Mouse (Mus musculus) heart, embryonic 14.5 days (tissue): ENCODE measurements around the gene Smagp. TPM values are rescaled to one million over a fixed set of nuclear protein-coding genes. Genes with fewer than 3 reads are reported as not detected.

Experiments
- ATAC-seq: fragments of 200-750 bp; cut with Nextera tagmentation; 2 replicates; pipeline ENCODE4 v1.8.0; 2017; ENCODE audit warnings: low read depth, moderate TSS enrichment; ENCODE audit not compliant: insufficient number of reproducible peaks, insufficient read depth, low FRiP score
- H3K27ac ChIP-seq, 2 experiments: fragments of 200-500 bp in 1 of 2; fragments of 300-500 bp in 1 of 2; sonication (generic) in 1 of 2; replicated peaks in 1 of 2; 2 replicates each; pipeline ENCODE4 v1.5.1; 2012 to 2014; ENCODE audit warnings: low read depth in 2 of 2, low read length in 2 of 2, control low read depth in 1 of 2, mild to moderate bottlenecking in 1 of 2, mixed read lengths in 1 of 2; ENCODE audit not compliant: control insufficient read depth in 1 of 2, insufficient read depth in 1 of 2
- H3K27me3 ChIP-seq: fragments of 300-500 bp; sonication (generic); 2 replicates; pipeline ENCODE4 v1.6.1; 2014; ENCODE audit warnings: mild to moderate bottlenecking, low read length, control low read depth; ENCODE audit not compliant: control insufficient read depth, insufficient read depth
- H3K36me3 ChIP-seq: fragments of 300-500 bp; sonication (generic); 2 replicates; pipeline ENCODE4 v1.6.1; 2014; ENCODE audit warnings: mild to moderate bottlenecking, control low read depth, low read length, mixed read lengths; ENCODE audit not compliant: control insufficient read depth, insufficient read depth
- H3K4me1 ChIP-seq, 2 experiments: fragments of 200-500 bp in 1 of 2; fragments of 300-500 bp in 1 of 2; sonication (generic) in 1 of 2; 2 replicates each; pipeline ENCODE4 v1.6.1; 2012 to 2014; ENCODE audit warnings: low read length in 2 of 2, control low read depth in 1 of 2, mixed read lengths in 1 of 2; ENCODE audit not compliant: control insufficient read depth in 2 of 2, insufficient read depth in 2 of 2
- H3K4me2 ChIP-seq: fragments of 300-500 bp; sonication (generic); 2 replicates; pipeline ENCODE4 v1.6.1; 2014; ENCODE audit warnings: mild to moderate bottlenecking, low read length
- H3K4me3 ChIP-seq, 2 experiments: fragments of 200-500 bp in 1 of 2; fragments of 300-500 bp in 1 of 2; sonication (generic) in 1 of 2; 2 replicates each; pipeline ENCODE4 v1.5.1; 2012 to 2014; ENCODE audit warnings: low read length in 2 of 2, mild to moderate bottlenecking in 2 of 2, control low read depth in 1 of 2, low read depth in 1 of 2, moderate library complexity in 1 of 2; ENCODE audit not compliant: control insufficient read depth in 1 of 2, insufficient read depth in 1 of 2
- H3K9ac ChIP-seq: fragments of 300-500 bp; sonication (generic); 2 replicates; pipeline ENCODE4 v1.6.1; 2014; ENCODE audit warnings: mild to moderate bottlenecking, low read length
- H3K9me3 ChIP-seq: fragments of 300-500 bp; sonication (generic); 2 replicates; pipeline ENCODE4 v1.6.1; 2016; ENCODE audit warnings: low read length, control low read depth; ENCODE audit not compliant: control insufficient read depth
- WGBS: fragments of 180-500 bp; shearing (Covaris S2); extraction: QIAGEN DNeasy Blood & Tissue Kit; methylation state at CpG from one replicate; pipeline ENCODE4 v1.1.7; 2014; 5-methylcytosine and 5-hydroxymethylcytosine counted together
- microRNA-seq: library from miRNA; unstranded; fragments of <30 nt; microRNA quantifications from one replicate; pipeline ENCODE4, GENCODE M21; 2016
- polyA plus RNA-seq: library from polyadenylated mRNA; unstranded; fragments of >200 nt; fragmentation: Nextera tagmentation; extraction: Ambion mirVana; gene quantifications from 2 replicates; pipeline ENCODE4 v1.2.1, GENCODE M21; 2014

The Smagp gene
- polyA plus RNA-seq, 1 experiment from 2014 or later: 18.7 TPM

DNA sequence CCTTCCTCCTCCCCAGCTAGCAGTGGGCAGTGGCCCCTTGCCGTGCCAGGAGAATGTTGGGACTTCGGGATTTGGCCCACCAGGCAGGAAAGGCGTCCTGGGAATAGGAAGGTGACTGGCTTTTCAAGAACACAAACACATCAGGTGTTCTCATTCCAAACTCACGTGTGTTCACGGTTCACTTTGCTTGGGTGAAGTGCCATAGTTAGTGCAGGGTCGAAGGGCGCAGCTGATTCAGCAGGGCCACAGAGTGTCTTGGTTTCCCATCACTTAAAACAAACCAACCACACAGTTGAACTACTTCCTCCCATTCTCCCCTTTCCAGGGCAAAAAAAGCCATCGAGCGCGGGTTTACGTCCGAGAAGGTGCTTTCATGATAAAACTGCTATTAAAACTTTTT lies 61.4 kb downstream of the Smagp start:
- Histone ChIP-seq H3K4me2 (no peak overlapping the region), H3K4me3 (no peak overlapping the region), H3K4me1 (peaks cover 6 to 14% of the 10 kb centered on the region in 2 experiments), H3K36me3 (peaks cover 20% of the 10 kb centered on the region; the same call in 1 of the 2 replicates), H3K9ac (no peak overlapping the region), H3K27me3 (no peaks in the 10 kb centered on the region), H3K9me3 (no peaks in the 10 kb centered on the region), H3K27ac (no peak overlapping the region)
- 80% methylated on average over 12 of the region's 12 CpGs for WGBS
- ATAC-seq: no peak

DNA sequence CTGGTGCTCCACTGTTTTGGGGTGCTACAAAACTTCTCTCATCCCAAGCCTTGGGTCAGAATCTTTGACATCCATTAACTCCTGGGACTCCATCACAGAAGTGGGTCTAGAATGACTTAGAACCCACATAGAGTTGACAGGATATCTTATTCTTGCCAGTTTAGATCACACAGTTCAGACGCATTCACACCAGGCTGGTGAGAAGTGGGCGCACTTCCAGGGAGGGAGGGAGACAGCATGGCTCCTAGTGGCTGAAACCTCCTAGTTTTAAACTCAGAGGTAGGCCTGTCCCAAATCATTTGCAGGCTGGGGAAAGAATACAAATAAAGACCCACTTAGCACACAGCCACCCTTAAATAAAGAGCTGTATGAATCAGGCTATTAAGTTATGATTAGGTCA lies 62.4 kb downstream of the Smagp start:
- Histone ChIP-seq H3K36me3 (0 out of 2 replicates have a peak, but pooled peaks cover 12% of the 10 kb centered on the region), H3K9me3 (no peaks in the 10 kb centered on the region), H3K4me2 (peak overlapping the region; percentile 22; the same call in 1 of the 2 replicates), H3K4me3 (no peak overlapping the region), H3K4me1 (peaks cover 6 to 14% of the 10 kb centered on the region in 2 experiments), H3K9ac (peak overlapping the region; percentile 18; the same call in 1 of the 2 replicates), H3K27me3 (no peaks in the 10 kb centered on the region), H3K27ac (peak overlapping the region; percentile 15 to 42; a peak in 2 of 4 replicates)
- ATAC-seq: no peak
- 54% methylated on average over 2 of the region's 2 CpGs for WGBS

DNA sequence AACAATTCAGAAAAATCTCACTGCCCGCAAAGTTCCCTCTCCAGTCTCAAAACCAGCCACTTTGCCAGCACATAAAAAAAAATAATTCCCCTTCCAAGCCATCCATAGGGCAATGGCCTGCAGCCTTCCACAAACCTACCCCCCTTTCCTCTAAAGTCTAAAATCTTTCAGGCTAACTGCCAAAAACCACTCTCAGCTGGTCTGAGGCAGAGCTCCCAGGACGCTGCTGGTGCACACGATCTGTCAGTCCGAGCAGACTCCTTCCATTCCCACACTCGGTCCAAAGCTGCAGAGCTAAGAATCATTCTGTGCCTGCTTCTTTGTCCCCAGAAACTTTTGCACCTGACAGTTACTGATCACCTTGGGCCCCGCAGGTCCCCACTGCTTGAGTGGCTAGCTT lies 62.8 kb downstream of the Smagp start:
- H3K4me2 ChIP-seq: peak overlapping the region; percentile 22; the same call in 1 of the 2 replicates
- WGBS: 17% methylated on average over 6 of the region's 6 CpGs
- peaks cover 6 to 14% of the 10 kb centered on the region in 2 experiments for H3K4me1 ChIP-seq
- ATAC-seq: peak; percentile 35; the same call in 1 of the 2 replicates
- no peaks in the 10 kb centered on the region for H3K27me3 ChIP-seq
- peak overlapping the region; percentile 18; the same call in 1 of the 2 replicates for H3K9ac ChIP-seq
- H3K27ac ChIP-seq: peak overlapping the region; percentile 15 to 42; a peak in 2 of 4 replicates
- H3K4me3 ChIP-seq: no peak overlapping the region
- H3K36me3 ChIP-seq: 0 out of 2 replicates have a peak, but pooled peaks cover 12% of the 10 kb centered on the region
- no peaks in the 10 kb centered on the region for H3K9me3 ChIP-seq

Small RNA genes within 50 kb of the gene (microRNA-seq; reads per million reads assigned to microRNA genes)
- not detected for gene Mir6961

Other genes starting within 250 kb of the Smagp start
- gene Gm5475, start 214.8 kb downstream of the Smagp start, polyA plus RNA-seq: not detected in 2 replicates
- gene Slc11a2, start 211.9 kb downstream of the Smagp start, polyA plus RNA-seq: 12.7 and 14.1 TPM in 2 replicates
- gene Letmd1, start 167.9 kb downstream of the Smagp start, polyA plus RNA-seq: 12.8 and 13.6 TPM in 2 replicates
- 7.8 and 8.1 TPM in 2 replicates for gene Csrnp2, start 141.5 kb downstream of the Smagp start, polyA plus RNA-seq
- gene Tfcp2, start 84.9 kb downstream of the Smagp start, polyA plus RNA-seq: 17.1 and 19.9 TPM in 2 replicates
- 7.1 and 8.2 TPM in 2 replicates for gene Pou6f1, start 37.0 kb downstream of the Smagp start, polyA plus RNA-seq
- 253 and 254 TPM in 2 replicates for gene Dazap2, start 21.6 kb downstream of the Smagp start, polyA plus RNA-seq
- gene Bin2, start 32.6 kb upstream of the Smagp start, polyA plus RNA-seq: 1.9 and 2.8 TPM in 2 replicates
- gene Cela1, start 51.0 kb upstream of the Smagp start, polyA plus RNA-seq: 1.1 and 2.0 TPM in 2 replicates
- gene Galnt6, start 92.4 kb upstream of the Smagp start, polyA plus RNA-seq: 0.08 and 0.12 TPM in 2 replicates
- gene Slc4a8, start 124.8 kb upstream of the Smagp start, polyA plus RNA-seq: 0.27 and 0.76 TPM in 2 replicates
- 0.27 and 0.31 TPM in 2 replicates for gene Scn8a, start 232.9 kb upstream of the Smagp start, polyA plus RNA-seq